Mouse (Mus musculus) heart, adult 11 months (tissue): ENCODE results near the gene Nos1ap.

ENCODE experiments used
- DNase-seq: peaks from one replicate; pipeline ENCODE4 v3.0.0; 2022

The Nos1ap gene

GRCm38 (mm10) chr1:170539507-170539906 lies 50.2 kb downstream of the Nos1ap start:
- DNase-seq, result no peak

GRCm38 (mm10) chr1:170538481-170539061 lies 51.1 kb downstream of the Nos1ap start:
- DNase-seq, result peak; percentile 94

GRCm38 (mm10) chr1:170536344-170536743 lies 53.3 kb downstream of the Nos1ap start:
- no peak for DNase-seq

- peak; percentile 91 for DNase-seq
Measured at GRCm38 (mm10) chr1:170535221-170535620, 54.4 kb downstream of the Nos1ap start.

GRCm38 (mm10) chr1:170531286-170531685 lies 58.4 kb downstream of the Nos1ap start:
- DNase-seq, result no peak

GRCm38 (mm10) chr1:170530456-170530855 lies 59.2 kb downstream of the Nos1ap start:
- no peak for DNase-seq

- DNase-seq, result no peak
Measured at GRCm38 (mm10) chr1:170522891-170523290, 66.8 kb downstream of the Nos1ap start.

GRCm38 (mm10) chr1:170521520-170522205 lies 68.0 kb downstream of the Nos1ap start:
- DNase-seq, result peak; percentile 95

- no peak for DNase-seq
Measured at GRCm38 (mm10) chr1:170520206-170520605, 69.5 kb downstream of the Nos1ap start.

GRCm38 (mm10) chr1:170519631-170520030 lies 70.0 kb downstream of the Nos1ap start:
- DNase-seq, result no peak

GRCm38 (mm10) chr1:170516182-170516581 lies 73.5 kb downstream of the Nos1ap start:
- no peak for DNase-seq

GRCm38 (mm10) chr1:170515455-170515854 lies 74.2 kb downstream of the Nos1ap start:
- no peak for DNase-seq

GRCm38 (mm10) chr1:170514226-170514625 lies 75.4 kb downstream of the Nos1ap start:
- DNase-seq, result no peak

GRCm38 (mm10) chr1:170512429-170513097 lies 77.1 kb downstream of the Nos1ap start:
- DNase-seq, result no peak

GRCm38 (mm10) chr1:170510595-170511240 lies 78.9 kb downstream of the Nos1ap start:
- DNase-seq, result no peak

- no peak for DNase-seq
Measured at GRCm38 (mm10) chr1:170506309-170506708, 83.4 kb downstream of the Nos1ap start.

- peak; percentile 70 for DNase-seq
Measured at GRCm38 (mm10) chr1:170505107-170505506, 84.6 kb downstream of the Nos1ap start.

GRCm38 (mm10) chr1:170504378-170504777 lies 85.3 kb downstream of the Nos1ap start:
- DNase-seq, result peak; percentile 77

- peak; percentile 76 for DNase-seq
Measured at GRCm38 (mm10) chr1:170503277-170503739, 86.4 kb downstream of the Nos1ap start.

- DNase-seq, result peak; percentile 68
Measured at GRCm38 (mm10) chr1:170502491-170503276, 87.0 kb downstream of the Nos1ap start.

GRCm38 (mm10) chr1:170501970-170502369 lies 87.7 kb downstream of the Nos1ap start:
- DNase-seq, result peak; percentile 55

- peak; percentile 91 for DNase-seq
Measured at GRCm38 (mm10) chr1:170501556-170501955, 88.1 kb downstream of the Nos1ap start.

GRCm38 (mm10) chr1:170499891-170500290 lies 89.8 kb downstream of the Nos1ap start:
- peak; percentile 87 for DNase-seq
